Mouse (Mus musculus) brain, embryonic 14.5 days (tissue): ENCODE data around the gene Styxl1. TPM values are rescaled to one million over a fixed set of nuclear protein-coding genes. Genes with fewer than 3 reads are reported as not detected.

ENCODE experiments used
- DNase-seq: peaks from one replicate; pipeline ENCODE4 v3.0.0-alpha.2; 2011; ENCODE audit warnings: low read depth
- CTCF ChIP-seq: fragments of 200-500 bp; IDR thresholded peaks from 2 replicates; pipeline ENCODE4 v1.5.1; 2012; ENCODE audit warnings: inconsistent platforms, mild to moderate bottlenecking, moderate library complexity, borderline replicate concordance; ENCODE audit not compliant: insufficient read depth, insufficient read length; ENCODE audit errors: extremely low read depth
- POLR2A ChIP-seq: fragments of 200-500 bp; IDR thresholded peaks from 2 replicates; pipeline ENCODE4 v1.6.1; 2012; ENCODE audit warnings: mild to moderate bottlenecking, inconsistent platforms, borderline replicate concordance; ENCODE audit not compliant: poor library complexity, insufficient read depth, insufficient read length, severe bottlenecking; ENCODE audit errors: extremely low read depth
- polyA plus RNA-seq: library from polyadenylated mRNA; depleted of rRNA; stranded (reverse); fragments of >200 nt; gene quantifications from 2 replicates; pipeline ENCODE4 v1.2.3, GENCODE M21; 2012

Styxl1 gene
- polyA plus RNA-seq, 1 experiment: 0.08 TPM

DNA sequence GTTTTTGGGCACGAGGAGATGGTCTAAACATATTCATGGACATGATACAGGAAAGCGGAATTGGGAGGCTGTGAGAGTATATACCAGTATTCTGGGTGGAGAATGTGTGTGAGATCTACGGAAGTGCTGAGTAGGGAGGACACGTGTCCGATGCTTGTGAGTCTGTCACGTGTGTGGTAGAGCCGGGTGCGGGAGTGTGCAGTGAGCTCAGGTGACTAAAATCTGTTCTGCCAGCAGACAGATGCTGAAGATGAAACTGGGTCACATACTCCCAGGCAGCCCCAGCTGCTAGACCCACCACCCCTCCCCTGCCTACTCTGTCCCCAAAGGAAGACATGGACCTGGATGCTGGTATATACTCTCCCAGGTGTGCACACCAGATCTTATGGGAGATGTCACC, 24.5 kb upstream of the Styxl1 start:
- no peak for DNase-seq
- no peak for TF ChIP-seq CTCF
- TF ChIP-seq POLR2A: no peak

DNA sequence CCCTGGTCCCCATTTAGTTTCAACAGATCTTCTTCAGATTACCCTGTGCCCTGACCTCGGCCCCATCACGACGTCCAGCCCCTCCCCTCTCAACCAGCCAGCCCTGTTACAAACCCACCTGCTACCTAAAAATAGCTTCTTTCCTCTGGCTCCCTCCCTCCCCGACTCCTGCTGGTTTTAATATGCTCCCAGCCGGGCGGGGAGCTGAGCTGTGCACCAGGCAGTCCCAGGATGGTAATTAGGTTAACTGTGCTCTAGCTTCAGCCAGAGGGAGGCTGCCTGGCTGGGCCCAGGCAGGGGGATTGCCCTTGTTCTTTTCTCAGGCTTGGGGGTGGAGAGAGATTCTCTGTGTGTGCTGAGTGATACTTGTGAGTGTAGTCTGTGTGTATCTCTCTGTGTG, 22.7 kb upstream of the Styxl1 start:
- TF ChIP-seq CTCF: no peak
- TF ChIP-seq POLR2A: no peak
- peak; percentile 68 for DNase-seq

DNA sequence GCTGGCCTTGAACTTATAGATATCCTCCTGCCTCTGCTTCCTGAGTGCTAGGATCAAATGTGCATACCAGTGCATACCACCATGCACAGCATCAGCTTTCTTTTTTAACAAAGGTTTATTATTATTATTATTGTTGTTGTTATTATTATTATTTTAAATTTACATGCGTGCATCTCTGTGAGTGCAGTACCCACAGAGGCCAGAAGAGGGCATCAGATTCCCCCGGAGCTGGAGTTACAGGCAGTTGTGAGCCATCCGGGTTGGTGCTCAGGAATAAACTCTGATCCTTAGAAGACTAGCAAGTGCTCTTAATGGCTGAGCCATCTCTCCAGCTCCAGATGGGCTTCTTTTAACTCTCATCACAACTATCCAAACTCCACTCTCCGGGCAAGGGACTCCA, 21.6 kb upstream of the Styxl1 start:
- peak; percentile 54; the same call in 1 of the 2 replicates for TF ChIP-seq CTCF
- no peak for TF ChIP-seq POLR2A
- DNase-seq: no peak

DNA sequence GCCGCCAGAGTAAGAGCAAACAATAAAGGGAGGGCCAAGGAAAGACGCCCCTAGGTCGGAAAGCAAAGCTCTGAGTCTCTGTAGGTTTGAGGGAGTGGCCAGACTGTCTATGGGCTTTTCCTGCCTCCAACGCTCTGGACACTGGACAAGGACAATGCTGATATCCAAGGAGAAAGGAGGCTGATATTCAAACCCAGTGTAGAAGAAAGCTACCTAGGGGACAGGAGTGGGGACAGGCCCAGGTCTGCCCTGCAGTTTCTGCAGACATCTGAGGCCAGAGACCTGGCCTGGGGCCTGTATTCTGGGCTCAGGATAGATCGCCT, 16.6 kb upstream of the Styxl1 start:
- TF ChIP-seq POLR2A: no peak
- DNase-seq: no peak

DNA sequence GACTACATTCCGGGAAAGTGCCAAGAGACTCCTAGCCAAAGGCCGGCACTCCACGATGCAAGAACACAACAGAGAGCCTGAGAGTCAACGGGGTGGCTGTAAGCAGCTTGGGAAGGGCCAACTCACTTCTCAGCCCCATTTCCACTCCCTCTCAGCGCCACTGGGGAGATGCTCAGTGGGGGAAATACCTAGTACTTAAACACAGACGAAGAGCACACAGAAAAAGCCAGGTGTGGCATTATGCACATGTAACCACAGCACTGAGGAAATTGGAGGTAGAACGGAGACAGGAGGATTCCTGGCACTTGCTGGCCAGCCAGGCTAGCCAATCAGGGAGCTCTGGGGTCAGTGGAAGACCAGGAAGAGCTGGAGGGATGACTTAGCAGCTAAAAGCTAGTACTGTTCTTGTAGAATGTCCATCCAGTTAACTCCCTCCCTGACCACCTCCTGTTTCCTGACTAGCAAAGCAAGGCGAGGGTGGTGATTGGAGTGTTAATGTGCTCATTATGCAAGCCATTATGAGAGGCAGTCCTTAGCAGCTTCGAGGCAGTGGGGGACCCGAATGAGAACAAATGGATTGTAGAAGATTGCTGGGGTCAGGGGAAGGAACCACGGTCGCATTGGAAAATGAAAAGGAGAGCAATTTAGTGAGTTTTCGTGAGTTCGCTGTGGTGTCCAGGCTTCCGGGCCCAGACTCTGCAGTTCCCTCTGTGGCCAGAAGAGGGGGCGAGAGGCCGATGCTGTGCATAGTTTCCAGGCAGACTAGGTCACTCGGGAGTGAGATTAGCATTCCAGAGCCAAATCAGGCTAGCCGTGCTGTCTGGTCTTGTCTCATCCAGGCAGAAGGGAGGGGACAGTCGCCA, 16.0 kb upstream of the Styxl1 start:
- TF ChIP-seq CTCF (peak; percentile 98), POLR2A (no peak)
- peak; percentile 93 for DNase-seq

GRCm38 (mm10) chr5:135782901-135783300, 4.7 kb upstream of the Styxl1 start:
- DNase-seq: no peak
- TF ChIP-seq CTCF: no peak
- TF ChIP-seq POLR2A: no peak

DNA sequence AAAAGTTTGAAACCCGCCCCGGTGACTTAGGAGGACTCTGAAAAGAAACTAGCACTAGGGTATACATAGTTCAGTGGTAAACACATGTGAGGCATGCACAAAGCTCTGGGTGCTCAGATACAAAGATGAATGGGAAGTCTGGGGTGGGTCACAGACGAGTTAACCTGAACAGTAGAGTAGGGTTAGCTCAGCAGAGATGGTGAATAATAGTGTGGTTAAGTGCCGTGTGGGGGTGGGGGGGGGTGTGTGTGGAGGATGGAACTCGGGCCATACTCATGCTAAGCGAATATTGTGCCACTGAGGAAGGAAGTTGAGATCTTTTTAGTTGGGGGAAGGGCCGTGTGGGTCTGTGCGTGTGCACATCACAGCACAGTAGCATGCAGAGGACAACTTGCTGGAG, 2.1 kb upstream of the Styxl1 start:
- TF ChIP-seq CTCF: no peak
- TF ChIP-seq POLR2A: no peak
- no peak for DNase-seq

DNA sequence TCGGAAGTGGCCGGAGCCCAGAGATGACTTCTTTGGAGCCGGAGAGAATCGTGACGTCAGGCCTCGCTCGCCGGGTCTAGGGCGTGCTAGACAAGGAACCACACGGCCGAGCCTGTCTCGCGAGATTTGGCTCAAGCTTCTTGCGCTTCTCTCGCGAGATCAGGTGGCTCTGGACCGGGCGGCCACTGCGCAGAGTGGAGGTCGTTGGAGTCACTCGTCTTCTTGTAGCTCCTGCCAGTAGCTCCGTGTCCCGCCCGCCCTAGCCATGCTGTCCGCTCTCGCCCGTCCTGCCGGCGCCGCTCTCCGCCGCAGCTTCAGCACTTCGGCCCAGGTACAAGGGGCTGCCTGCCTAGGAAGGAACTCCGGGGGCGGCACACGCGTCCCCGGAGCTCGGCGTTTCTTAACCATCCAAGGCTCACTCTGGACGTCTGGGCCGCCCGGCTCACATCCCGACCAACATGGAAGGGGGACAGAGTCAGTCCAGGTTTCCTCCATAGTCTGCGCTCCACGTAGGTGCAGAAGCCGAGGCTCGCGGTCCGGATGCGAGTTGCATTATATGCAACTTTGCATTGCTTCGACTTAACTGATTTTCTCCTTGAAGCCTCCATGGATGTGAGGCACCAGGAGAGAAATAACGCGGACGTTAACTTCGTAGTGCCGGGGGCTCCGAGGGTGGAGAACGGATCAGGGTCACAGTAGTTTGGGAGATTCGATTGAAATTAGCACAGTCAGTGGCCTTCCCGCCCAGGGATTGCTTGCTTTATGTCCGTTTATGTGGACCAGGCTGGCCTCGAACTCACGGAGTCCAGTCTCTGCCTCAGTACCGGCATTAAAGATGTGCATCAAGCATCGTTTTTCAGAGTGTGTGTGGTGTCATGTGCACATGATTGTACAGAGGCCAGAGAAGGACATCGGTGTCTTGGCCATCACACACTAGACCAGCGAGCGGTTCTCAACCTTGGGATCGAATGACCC, 573 bp upstream of the Styxl1 start, which contains the start of gene Mdh2:
Mdh2 (plus strand) TSS at position 10 of the 975 bp plus-strand sequence.
- peak; percentile 100 for DNase-seq
- peak; percentile 76; the same call in 1 of the 2 replicates for TF ChIP-seq POLR2A
- no peak for TF ChIP-seq CTCF

GRCm38 (mm10) chr5:135776546-135776945, 1.6 kb downstream of the Styxl1 start:
- no peak for DNase-seq

GRCm38 (mm10) chr5:135772519-135772918, 5.7 kb downstream of the Styxl1 start:
- no peak for TF ChIP-seq CTCF
- no peak for DNase-seq

More at GRCm38 (mm10) chr5:135776546-135776945, 1.6 kb downstream of the Styxl1 start:
- no peak for TF ChIP-seq POLR2A
- no peak for TF ChIP-seq CTCF

DNA sequence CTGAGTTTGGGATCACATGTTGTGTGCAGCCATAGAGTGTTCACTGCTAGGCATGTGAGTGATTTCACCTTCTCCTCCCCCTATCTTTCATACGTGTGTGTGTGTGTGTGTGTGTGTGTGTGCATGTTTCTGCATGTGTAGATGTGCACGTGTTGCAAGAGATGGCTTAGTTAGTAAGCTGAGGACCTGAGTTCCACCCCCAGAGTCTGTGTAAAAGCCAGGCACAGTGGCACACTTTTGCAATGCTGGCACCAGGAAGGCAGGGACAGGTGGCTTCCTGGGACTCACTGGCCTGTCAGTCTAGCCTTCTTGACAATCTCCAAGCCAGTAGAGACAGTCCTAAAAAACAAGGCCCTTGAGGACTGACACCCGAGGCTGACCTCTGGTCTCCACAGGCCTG, 13.2 kb downstream of the Styxl1 start:
- TF ChIP-seq POLR2A (no peak), CTCF (no peak)
- DNase-seq: no peak

DNA sequence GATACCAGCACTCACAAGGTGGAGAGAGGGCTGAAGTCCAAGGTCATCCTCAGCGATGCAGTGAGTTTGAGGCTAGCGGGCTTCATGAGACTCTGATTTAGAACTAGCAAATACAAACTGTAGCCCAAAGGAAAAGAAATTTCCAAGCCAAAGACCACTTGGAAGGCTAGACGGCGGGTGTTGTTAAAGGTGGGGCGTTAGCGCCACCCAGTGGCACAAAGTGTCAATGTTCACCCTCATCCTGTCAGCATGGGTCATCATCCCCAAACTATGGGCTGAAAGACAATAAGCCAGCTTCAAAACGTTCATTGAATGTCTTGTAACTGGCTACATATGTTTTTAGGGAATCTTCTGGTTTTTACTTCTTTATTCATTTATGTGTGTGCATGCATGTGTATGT, 14.7 kb downstream of the Styxl1 start:
- TF ChIP-seq CTCF: peak; percentile 93
- TF ChIP-seq POLR2A: no peak

GRCm38 (mm10) chr5:135761881-135762280, 16.3 kb downstream of the Styxl1 start:
- DNase-seq: no peak
- TF ChIP-seq POLR2A (no peak), CTCF (no peak)

More for the DNA sequence above, 14.7 kb downstream of the Styxl1 start:
- DNase-seq: peak; percentile 84
